Mouse (Mus musculus) stomach, postnatal 0 days (tissue): ENCODE data around the gene Rdh12.

Experiments used
- CTCF ChIP-seq: IDR thresholded peaks from 2 replicates; pipeline ENCODE4 v1.5.1; 2016; ENCODE audit warnings: antibody characterized with exemption, low read depth, mild to moderate bottlenecking, moderate library complexity
- EP300 ChIP-seq: optimal IDR thresholded peaks from 2 replicates; pipeline ENCODE3; 2016; ENCODE audit warnings: antibody characterized with exemption

DNA sequence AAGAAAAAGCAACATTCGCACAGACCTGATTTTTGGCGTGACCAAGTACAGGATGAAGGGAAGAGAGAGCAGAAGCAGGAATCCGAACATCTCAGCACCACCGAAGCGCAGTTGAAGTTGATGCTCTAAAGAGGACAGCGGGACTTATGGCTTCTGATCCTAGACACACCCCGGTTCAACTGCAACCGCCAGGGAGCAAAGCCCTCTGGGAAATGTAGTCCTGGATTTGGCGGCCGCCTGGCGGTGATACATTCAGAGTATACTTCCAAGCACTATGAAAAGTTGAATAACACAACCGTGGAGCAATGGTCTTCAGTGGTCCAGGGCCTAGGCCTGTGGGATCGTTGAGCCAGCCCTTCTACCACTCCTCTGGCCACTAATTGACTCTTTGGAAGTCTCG, 17.0 kb upstream of the Rdh12 start:
- peak; percentile 78 for TF ChIP-seq CTCF
- TF ChIP-seq EP300 = no peak
